Mouse (Mus musculus): ENCODE results near the gene Hint3.
"Not testable (repeated sequence)": the region's sequence is repeated elsewhere in the genome, so short reads cannot be mapped to it uniquely, and the experiment has no call there.

The Hint3 gene

DNA sequence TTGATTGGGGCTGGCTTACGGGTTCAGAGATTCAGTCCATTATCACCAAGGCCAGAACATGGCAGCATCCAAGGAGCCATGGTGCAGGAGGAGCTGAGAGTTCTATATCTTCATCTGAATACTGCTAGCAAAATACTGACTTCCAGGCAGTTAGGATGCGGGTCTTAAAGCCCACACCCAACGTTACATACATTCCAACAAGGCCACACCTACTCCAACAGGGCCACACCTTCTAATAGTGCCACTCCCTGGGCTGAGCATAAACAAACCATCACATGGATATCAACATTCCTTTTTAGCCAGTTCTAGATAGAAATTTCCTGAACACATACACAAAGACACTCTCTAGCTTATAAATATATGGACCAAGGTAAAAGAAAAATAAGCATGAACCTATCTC lies at the start of gene Hint3:
TSS of gene Hint3 (minus strand) at position 120 of the 400 bp plus-strand sequence.
- DNase-seq (ENCODE audit: low spot score in 2 of 2), result no peak

DNA sequence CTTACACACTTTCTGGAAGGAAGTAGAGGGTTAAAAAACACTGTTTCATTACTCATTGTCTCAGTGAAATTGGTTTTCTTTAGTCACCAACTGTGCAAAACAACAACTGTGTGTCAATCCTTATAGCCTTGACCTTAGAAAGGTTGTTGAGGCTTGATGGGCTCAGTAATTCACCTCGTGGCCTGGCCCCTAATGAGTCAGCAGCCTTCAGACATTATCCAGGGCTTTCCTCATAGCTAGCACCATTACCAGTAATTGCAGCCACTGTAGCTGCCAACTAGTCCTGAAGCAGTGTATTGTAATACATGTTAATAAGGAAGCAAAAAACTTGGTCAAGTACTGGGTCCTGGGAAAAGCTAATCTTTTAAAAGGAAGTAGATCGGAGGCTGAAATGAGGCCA lies 48.6 kb upstream of the Hint3 start:
- DNase-seq (ENCODE audit: low spot score in 2 of 2), result no peak

DNA sequence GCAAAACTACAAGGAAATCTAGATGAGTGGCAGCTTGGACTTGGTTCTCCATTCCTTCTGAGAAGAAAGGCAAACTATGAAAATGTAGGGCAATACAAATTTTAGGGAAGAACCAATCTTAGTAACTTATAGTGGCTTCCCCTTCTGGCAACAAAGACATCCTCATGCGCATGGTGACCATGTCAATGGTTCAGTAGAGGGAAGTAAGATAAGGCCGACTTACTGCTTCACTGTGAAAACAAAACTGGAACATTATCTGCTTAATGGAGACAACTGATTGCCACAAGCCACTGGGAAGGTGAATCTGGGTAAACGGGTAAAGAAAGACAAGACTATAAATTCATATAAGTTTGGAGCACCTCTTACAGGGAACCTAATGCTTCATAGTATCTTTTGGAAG lies 45.4 kb upstream of the Hint3 start:
- DNase-seq (ENCODE audit: low spot score in 2 of 2), result no peak

DNA sequence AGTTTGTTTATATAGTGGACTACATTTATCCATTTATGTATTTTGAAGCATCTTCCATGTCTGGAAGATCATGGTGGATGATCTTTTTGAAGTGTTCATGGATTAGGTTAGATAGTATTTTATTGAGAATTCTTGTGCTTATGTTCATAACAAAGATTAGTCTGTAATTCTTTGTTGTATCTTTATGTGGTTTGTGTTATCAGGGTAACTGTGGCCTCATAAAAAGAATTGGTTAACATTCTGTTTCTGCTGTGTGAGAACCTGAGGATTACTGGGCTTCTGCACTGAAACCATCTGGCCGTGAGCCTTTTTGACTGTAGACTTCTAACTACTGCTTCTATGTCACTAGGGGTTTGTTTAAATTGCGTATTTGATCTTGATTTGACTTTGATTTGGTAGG lies 37.1 kb upstream of the Hint3 start:
- DNase-seq (ENCODE audit: low spot score in 2 of 2), result no peak

DNA sequence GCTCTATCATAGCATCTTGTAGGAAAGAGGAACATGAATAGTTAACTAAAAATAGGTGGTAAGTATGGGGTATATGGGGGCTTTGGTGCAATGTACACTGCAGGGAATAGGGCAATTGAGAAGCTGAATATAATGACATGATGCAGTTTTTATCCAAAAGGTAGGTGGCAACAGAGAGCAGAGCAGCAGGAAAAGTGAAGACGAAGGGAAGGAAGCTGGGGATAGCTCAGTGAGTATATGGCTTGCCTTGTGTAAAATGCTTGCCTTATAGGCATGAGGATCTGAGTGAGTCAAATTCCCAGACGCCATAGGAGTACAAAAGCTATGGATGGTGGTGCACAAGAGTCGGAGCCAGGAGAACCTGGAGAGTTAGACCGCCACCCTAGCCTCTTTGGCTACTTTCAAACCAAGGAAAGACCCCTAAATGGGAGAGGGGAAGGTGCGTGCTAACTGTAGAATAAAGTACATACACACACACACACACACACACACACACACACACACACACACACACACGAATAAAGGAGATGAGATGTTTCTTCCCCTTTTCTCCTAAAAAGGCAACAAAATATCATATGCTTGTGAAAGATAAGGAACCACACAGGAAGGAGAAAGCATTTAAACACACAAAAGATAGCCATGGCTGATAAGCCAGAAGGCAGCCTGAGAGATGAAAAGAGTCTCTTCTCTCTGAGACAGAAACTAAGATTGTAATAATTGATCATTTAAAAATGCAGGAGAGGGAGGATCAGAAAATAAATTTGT lies 31.3 kb upstream of the Hint3 start:
- DNase-seq (ENCODE audit: low spot score in 2 of 2), result no peak

DNA sequence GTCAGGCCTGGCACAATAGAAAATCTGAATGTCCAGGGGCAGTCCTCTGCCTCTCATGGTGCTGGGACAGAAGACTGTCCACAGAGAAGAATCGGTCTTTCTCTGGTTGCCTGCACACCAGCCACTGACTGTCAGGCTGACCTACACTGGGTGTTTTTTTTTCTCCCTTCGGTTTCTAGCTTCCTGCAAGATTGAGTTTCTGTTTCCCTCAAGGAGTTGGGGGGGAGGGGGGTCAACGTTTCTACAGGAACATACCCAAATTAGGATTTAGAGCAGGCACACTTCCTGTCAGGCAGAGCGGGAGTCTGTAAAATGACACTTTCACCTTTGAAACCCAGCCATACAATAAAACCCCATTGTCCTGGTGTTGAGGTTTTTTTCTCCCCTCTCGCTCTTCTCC lies 26.2 kb upstream of the Hint3 start:
- no peak for DNase-seq (ENCODE audit: low spot score in 2 of 2)

DNA sequence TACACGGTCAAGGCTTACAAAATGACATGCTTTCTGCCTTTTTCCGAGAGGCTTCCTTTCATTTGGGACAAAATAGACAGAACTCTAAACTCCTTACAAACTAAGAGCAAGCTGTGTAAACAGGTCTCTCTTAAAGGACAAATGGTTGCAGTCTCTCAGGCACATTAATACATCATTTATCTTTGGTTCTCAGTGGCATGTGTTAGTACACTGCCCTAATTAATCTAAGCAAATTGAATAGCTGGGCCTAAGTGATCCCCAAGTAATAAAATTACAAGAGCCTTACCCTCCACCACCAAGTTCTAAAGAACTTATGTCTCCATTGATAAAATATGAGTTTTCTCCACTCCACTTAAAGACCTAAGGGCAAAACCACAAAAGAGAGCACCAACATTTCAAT lies 18.2 kb upstream of the Hint3 start:
- DNase-seq (ENCODE audit: low spot score in 2 of 2), result no peak

DNA sequence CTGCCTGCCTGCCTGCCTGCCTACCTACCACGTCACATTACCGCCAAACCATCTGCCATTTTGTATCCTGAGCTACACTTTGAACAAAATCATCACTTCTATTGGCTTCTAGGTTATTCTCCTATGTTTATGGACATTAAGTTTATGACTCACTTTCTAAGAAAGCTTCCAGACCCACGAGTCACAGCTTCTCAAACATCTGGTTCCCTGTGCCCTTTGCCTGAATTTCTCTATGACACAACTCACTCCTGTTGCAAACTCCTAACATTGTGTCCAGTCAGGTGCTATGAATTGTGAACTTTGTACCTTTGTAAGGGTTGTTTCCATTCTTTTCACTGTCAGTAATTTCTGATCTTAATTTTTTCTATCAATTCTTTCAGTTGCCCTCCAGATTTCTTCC lies 8.8 kb upstream of the Hint3 start:
- no peak for DNase-seq (ENCODE audit: low spot score in 2 of 2)

DNA sequence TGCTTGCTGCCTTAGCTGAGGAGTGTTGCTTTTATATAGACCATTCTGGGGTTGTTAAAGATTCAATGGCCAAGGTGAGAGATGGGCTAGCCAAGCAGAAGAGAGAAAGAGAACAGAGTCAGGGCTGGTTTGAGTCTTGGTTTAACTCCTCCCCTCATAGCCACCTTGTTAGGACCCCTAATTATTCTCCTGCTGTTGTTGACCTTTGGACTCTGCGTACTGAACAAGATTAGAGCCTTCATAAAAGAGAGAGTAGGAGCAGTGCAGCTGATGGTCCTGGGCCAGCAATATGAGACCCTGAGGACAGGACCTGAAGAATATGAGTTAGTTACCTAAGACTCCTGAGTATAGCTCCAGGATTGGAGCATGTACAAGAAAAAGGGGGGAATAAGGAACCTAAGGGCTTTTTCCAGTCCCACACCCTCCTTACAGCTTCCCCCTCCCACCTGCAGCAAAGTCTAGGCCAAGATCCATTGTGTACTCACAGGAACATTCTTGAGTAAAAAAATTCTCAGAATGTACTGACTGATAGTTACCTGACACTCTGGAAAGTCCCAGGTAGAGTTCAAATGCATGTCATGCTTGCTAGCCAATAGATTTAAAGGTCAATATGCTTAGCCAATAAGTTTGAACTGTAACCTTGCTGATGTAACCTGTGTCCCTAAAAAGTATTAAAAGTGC lies 7.2 kb upstream of the Hint3 start:
- DNase-seq (ENCODE audit: low spot score in 2 of 2), result not testable (repeated sequence)

DNA sequence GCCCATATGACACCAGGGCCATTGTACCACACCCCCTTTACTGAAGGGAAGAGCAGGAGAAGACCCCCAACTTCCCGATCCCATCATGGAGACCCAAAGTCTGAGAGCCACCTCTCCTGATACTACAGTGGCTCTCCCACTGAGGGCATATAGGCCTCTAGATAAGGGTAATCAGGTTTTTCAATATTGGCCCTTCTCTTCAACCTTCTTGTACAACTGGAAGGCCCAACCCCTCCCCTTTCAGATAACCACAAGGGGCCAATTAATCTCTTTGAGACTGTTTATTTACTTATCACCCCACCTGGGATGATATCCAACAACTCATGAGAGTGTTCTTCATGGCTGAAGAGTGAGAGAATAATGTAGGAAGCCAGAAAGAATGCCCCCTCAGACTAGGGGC lies 3.3 kb upstream of the Hint3 start:
- no peak for DNase-seq (ENCODE audit: low spot score in 2 of 2)

DNA sequence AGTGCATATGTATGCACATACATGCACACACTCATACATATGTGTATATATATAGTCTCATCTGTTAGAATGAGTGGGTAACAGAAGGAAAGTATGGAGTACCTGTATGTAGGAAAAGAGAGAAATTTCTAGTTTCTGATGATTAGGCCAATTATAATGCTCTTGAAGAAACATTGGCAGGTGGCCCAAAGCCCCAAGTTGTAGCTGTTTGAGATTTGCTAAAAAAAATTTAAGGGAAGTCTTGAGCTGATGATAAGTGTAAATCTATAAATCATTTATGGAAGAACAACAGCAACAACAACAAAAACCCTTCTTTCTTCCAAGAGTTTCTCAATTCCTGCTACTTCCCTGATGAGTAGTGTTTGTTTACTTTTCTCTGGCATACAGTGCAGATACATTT lies 545 bp upstream of the Hint3 start:
- no peak for DNase-seq (ENCODE audit: low spot score in 2 of 2)

DNA sequence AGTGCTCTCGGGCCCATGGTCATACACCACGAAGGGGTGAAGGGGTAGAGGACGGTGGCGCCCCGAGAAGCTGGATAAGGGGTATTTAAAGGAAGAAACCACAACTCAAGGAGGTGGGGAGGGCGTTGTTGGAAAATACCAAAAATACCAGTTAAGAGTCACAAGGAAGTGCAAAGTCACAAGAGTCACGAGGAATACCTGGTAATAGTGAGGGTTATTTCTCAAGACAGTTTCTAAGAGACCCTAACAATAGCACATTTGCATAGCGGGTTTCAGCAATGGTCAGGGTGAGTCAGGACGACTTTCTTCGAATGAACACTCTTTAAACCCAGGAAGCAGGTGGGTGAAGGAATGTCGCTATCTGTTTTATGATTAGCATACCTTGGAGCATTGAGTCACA lies 988 bp downstream of the Hint3 start:
- DNase-seq (ENCODE audit: low spot score in 2 of 2), result not testable (repeated sequence)

DNA sequence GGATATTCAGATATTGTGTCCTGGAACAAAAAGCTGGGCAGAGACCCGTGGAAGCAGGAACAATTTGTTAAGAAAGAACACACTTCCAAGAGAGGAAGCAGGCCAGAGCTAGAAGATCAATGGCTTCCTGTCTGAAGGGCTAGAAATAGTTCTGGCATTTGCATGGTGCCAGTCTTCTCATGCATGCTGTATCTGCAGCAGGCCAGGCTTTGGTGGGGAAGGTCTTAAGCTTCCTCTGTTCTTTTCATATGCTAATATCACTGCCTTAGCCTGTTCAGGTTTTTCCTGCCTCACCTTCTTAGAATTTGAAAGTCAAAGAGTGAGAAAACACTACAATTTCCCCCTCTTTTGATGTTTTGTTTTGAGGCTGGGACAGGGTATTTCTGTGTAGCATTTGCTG lies 1.9 kb downstream of the Hint3 start:
- no peak for DNase-seq (ENCODE audit: low spot score in 2 of 2)

DNA sequence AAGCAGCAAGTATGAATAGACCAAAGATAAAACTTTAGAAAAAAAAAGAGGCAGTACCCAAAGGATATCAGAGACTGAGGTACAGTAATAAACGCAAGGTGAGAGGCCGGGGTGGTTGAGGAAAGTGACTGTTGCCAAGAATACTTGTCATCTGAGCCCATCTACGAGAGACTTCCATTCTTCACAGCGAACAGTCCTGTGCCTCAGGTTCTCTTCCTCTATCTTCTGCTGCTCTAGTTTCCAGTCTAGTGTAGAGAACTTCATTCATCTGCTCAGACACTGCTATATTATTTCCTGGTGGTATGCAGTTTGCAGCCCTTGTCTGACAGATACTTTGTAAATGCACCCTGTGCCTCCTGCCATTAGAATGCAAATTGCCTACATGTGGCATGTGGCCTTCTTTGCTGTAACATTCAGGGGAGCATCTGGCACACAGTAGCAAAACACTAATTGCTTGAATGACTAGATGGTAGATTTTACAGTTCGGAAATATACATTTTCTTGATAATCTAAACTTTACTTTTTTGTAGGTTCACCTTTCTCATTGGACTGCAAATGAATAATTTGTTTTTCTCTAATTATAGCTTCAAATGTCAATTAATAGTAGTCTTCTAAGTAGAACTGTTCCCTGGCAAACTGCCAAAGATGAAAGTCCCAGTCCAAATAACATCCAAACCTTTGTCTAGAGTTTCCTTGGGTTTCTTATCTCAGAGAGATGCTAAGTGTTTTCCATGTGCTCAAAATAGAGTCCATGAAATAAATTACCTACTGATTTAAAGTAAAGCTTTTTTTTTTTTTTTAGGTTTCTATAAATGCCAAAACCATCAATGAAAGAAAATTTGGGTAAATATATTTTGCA lies 5.0 kb downstream of the Hint3 start:
- no peak for DNase-seq (ENCODE audit: low spot score in 2 of 2)

DNA sequence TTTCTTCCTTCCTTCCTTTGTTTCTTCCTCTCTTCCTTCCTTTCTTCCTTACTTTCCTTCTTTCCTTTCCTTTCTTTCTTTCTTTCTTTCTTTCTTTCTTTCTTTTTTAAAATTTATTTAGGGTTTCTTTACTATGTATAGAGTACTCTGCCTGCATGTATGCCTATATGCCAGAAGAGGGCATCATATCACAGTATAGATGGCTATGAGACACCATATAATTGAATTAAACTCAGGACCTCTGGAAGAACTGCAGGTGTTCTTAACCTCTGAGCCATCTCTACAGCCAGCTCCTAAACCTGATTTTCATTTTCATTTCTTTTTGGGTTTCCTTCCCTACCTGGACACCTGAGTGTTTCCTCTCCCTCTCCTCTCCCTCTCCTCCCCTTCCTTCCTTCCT lies 6.5 kb downstream of the Hint3 start:
- DNase-seq (ENCODE audit: low spot score in 2 of 2), result no peak

DNA sequence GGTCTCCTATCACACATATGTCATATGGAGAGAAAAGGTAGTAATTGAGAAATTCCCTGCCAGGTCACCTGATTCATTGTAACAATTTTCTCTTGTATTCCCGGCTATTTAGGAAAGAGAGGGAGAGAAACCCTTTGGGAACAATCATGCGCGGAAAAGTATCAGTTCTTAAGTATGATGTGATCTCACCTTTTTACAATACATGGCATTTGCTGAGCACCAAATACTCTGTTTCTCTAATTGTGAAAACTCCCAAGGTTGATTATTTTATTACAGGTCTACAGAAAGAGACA lies 10.6 kb downstream of the Hint3 start:
- no peak for DNase-seq (ENCODE audit: low spot score in 2 of 2)

DNA sequence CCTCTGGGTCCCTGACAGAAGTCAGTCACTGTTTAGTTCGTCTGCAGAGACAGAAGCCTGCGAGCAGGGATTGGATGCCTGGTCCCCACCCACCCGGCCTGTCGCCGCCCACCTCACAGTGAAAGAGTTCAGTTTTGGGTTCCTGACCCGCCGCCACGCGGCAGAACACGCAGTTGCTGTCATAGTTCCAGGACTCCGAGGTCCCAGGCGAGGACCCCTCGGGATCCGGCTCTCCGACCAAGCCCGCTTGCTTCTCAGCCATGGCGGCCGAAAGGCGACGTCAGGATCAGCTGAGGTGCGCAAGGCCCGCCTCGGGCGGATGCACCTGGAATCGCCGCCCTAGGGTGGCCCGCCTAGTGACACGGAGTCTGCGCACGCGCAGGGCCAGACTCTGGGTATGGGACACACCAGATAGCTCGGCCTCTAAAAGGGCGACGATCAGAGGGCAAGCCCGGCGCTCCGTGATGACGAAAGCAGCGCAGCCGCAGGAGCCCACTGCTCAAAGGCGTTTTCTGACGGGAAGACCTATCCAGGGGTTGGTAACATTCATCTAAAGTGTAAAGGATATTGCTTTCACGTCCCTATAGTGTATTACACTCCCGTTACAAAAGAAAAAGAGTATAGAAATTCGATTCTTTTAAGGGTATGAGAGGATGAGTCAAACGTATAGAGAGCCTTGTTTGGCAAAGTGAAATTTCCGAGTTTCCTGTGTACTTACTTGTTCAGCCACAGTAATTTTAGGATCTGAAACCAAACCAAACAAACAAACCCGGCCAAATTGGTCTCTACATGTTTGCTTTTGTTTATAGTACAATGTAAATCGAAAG lies 11.1 kb downstream of the Hint3 start:
- DNase-seq (ENCODE audit: low spot score in 2 of 2), result peak; percentile 95 to 99

DNA sequence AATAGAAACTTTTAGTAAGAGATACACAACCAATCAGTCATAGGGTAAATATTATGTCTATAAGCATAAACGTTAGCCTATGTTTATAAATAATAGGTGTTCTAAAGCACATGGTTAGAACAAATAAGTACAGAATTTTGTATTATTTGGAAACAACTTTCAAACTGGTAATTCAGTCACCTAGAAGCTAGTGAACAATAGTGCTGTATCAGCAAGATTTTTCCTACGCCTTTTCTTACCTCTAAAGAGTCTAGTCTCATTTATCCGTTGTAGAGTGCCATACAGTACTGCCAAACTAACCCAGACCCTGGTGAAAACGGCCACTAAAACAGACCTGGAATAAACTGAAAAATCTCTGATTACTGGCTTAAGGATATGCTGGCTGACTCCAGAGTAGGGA lies 16.4 kb downstream of the Hint3 start:
- no peak for DNase-seq (ENCODE audit: low spot score in 2 of 2)

DNA sequence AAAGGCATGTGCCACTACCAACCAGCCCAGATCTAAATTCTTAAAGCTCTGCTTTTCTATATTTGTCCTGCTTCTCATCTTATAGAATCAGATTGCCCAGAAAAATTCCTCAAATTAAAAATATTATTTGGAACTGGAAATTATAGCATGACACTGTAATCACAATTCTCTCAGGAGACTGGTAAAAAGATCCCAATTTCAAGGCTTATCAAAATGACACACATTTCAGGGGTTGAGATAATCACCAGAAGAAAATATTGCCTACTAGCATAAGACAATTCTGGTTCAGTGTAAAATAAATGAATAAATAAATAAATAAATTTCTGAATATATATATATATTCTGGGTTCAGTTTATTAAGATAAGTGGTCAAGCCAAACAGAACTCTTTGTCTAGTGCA lies 19.8 kb downstream of the Hint3 start:
- no peak for DNase-seq (ENCODE audit: low spot score in 2 of 2)

DNA sequence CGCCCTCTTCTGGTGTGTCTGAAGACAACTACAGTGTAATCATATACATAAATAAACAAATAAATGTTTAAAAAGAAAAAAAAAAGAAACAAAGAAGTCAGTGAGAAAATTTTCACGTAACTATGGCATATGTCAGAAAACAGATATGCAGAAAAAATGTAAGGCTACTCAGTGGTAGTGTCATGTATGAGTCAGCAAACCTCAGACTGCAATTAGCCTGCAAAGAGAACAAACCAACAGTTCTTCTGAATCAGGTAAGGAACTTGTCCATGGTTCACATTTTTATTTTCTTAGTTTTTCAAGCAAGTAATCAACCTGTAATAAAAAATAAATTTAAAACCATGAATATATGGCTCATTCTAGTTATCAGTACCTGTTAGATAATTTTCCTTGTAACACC lies 21.3 kb downstream of the Hint3 start:
- no peak for DNase-seq (ENCODE audit: low spot score in 2 of 2)

DNA sequence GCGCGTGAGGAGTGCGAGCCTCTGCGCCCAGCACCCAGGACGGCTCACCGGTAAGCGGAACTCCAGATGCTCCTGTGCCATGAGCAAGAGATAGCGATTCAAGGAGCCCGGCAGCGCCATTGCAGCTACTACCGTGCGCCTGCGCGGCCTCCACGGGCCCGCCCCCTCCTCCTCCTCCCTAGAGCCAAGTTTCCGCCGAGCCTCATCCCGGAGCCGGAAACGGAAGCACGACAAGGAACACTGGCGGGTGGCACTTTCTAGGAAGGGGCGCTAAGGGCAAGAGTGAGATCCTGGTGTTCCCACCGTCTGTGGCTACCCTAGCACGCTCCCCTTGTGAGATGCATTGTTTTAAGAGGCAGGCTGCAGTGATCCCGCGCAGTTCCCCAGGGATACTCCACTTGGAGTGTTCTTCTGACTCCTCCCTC lies 28.9 kb downstream of the Hint3 start, which contains the start of gene Trmt11:
TSS of gene Trmt11 (minus strand) at position 208 of the 425 bp plus-strand sequence.
- peak; percentile 87 to 91 for DNase-seq (ENCODE audit: low spot score in 2 of 2)

DNA sequence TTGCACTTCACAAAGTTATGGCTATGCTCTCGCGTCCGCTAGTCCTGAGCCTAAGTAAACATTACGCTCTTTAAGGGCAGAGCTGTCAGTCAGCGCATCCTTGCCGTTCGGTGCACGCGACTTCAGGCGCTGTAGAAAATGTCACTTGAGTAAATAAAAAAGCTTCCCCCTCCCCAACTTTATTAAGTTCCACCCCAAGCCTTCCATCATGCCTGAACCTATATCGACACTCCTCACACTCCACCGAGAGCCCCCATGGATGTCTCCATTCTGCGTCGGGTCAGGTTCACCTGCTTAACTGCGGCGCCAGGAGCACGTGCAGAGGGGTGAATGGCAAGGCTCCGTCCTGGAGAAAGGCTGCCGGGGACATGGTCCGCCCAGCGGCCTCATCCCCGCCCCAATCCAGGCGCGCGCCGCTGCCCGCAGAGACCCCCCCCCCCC lies 29.3 kb downstream of the Hint3 start:
- DNase-seq (ENCODE audit: low spot score in 2 of 2), result no peak
